Comparison of ENCODE assay signal across 24 mouse cellular contexts in the genomic region with DNA sequence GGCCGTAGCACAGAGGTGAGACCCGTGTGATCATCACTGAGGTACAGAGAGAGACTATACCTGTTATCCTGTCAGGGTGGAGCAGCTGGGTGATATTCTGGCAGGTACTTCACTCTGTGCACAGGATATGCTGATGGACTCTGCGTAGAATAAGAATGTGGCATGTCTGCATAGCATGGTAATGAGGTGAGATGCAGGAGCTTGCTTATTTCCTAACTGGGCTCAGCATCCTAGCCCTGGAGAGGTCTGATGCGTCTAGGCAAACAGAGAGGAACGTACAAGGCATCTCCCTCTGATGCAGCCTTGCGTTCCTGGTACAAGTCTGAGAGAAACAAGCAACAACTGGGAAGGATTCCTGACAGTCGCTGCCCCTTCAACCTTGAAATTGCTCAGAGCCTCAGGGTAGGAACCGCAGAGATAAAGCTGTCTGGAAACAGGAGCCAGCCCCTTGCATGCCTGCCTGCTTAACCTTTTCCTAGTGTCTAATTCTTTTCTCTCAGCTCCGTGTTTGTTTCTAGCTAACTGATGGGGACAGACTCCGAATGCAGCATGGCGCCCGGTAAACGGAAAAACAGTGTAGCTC.
DNase-seq lines count a peak whose midpoint lies in the region; ATAC-seq and TF ChIP-seq lines count a peak whose summit lies in the region.
"Had no signal": no experiment of that assay in that cellular context is flagged by ENCODE, and none has a peak within 500 bp of the region (broad histone marks: within the 10 kb centered on the region; RNA-seq: fewer than 3 reads in every experiment).

No protein-coding gene starts in this region.

- in situ Hi-C loops in Patski (cut with MboI; ENCODE audit: low pct_unique_long_range_greater_than_20kb): no loop called here

- H3K27ac ChIP-seq in embryonic facial prominence, embryonic 11.5 days (replicated peaks; ENCODE audit: low read depth, low read length): no peak overlapping the region
- no peak overlapping the region for H3K27ac ChIP-seq in embryonic facial prominence, embryonic 10.5 days (replicated peaks)
- H3K27ac ChIP-seq in midbrain, embryonic 14.5 days (replicated peaks; ENCODE audit: low read depth, low read length): peak overlapping the region; percentile 63
- H3K27ac ChIP-seq in midbrain, embryonic 11.5 days (ENCODE audit: low read depth, low read length): no peak overlapping the region
- H3K27ac ChIP-seq in midbrain, embryonic 15.5 days: peak overlapping the region; percentile 7; the same call in 1 of the 2 replicates
- H3K27ac ChIP-seq: embryonic facial prominence, embryonic 13.5 days; forebrain, embryonic 12.5 days; intestine, embryonic 15.5 days; limb, embryonic 12.5 days had no signal

- CTCF ChIA-PET in Patski (lab: Charles Lee): no interaction called here

- POLR2A ChIA-PET in Patski (lab: Charles Lee): no interaction called here

- ATAC-seq in embryonic facial prominence, embryonic 11.5 days (replicated peaks; ENCODE audit: insufficient number of reproducible peaks, low FRiP score, low TSS enrichment, low read depth): no peak
- no peak; the same call in 1 of the 2 replicates for ATAC-seq in midbrain, embryonic 14.5 days (ENCODE audit: low FRiP score, low TSS enrichment)
- ATAC-seq in midbrain, embryonic 11.5 days (ENCODE audit: low FRiP score): no peak
- no peak for ATAC-seq in Patski
- ATAC-seq in midbrain, embryonic 15.5 days (replicated peaks): peak; percentile 37; the same call in 1 of the 2 replicates
- no peak for ATAC-seq in megakaryocyte-erythroid progenitor cell, adult 5-6 weeks (replicated peaks; ENCODE audit: low FRiP score, low TSS enrichment, poor library complexity, severe bottlenecking)
- ATAC-seq: intestine, embryonic 15.5 days; liver, postnatal 0 days had no signal

- H3K4me1 ChIP-seq in embryonic facial prominence, embryonic 11.5 days (ENCODE audit: control insufficient read depth, insufficient read depth, low read length): no peaks in the 10 kb centered on the region
- no peaks in the 10 kb centered on the region for H3K4me1 ChIP-seq in embryonic facial prominence, embryonic 10.5 days
- H3K4me1 ChIP-seq in midbrain, embryonic 14.5 days (ENCODE audit: control insufficient read depth, insufficient read depth, low read length): peaks cover 21% of the 10 kb centered on the region
- peaks cover 2% of the 10 kb centered on the region; the same call in 1 of the 2 replicates for H3K4me1 ChIP-seq in midbrain, embryonic 11.5 days (ENCODE audit: control insufficient read depth, insufficient read depth, low read length)
- peaks cover 20% of the 10 kb centered on the region; the same call in 1 of the 2 replicates for H3K4me1 ChIP-seq in midbrain, embryonic 15.5 days
- H3K4me1 ChIP-seq: intestine, embryonic 15.5 days; limb, embryonic 12.5 days had no signal

- no peak overlapping the region for H3K9ac ChIP-seq in embryonic facial prominence, embryonic 11.5 days (replicated peaks; ENCODE audit: low read length)
- no peak overlapping the region for H3K9ac ChIP-seq in midbrain, embryonic 14.5 days (replicated peaks; ENCODE audit: low read length)
- no peak overlapping the region for H3K9ac ChIP-seq in midbrain, embryonic 11.5 days (ENCODE audit: low read length)
- no peak overlapping the region for H3K9ac ChIP-seq in midbrain, embryonic 15.5 days
- H3K9ac ChIP-seq: embryonic facial prominence, embryonic 13.5 days; forebrain, embryonic 12.5 days; intestine, embryonic 15.5 days; limb, embryonic 12.5 days; liver, postnatal 0 days had no signal

- H3K4me3 ChIP-seq in embryonic facial prominence, embryonic 11.5 days (ENCODE audit: low read depth, low read length): no peak overlapping the region
- H3K4me3 ChIP-seq in embryonic facial prominence, embryonic 10.5 days: no peak overlapping the region
- H3K4me3 ChIP-seq in midbrain, embryonic 14.5 days (replicated peaks; ENCODE audit: low read depth, low read length): no peak overlapping the region
- H3K4me3 ChIP-seq in midbrain, embryonic 11.5 days (ENCODE audit: low read depth, low read length): no peak overlapping the region
- no peak overlapping the region for H3K4me3 ChIP-seq in midbrain, embryonic 15.5 days
- H3K4me3 ChIP-seq: embryonic facial prominence, embryonic 13.5 days; erythroblast, embryonic 14.5 days; forebrain, embryonic 12.5 days; intestine, embryonic 15.5 days; limb, embryonic 12.5 days had no signal

- peak; percentile 4 for DNase-seq in embryonic facial prominence, embryonic 11.5 days (ENCODE audit: low spot score)
- no peak for DNase-seq in embryonic facial prominence, embryonic 10.5 days (ENCODE audit: low spot score)
- DNase-seq in midbrain, embryonic 14.5 days: peak; percentile 57
- DNase-seq in midbrain, embryonic 11.5 days (ENCODE audit: low spot score, missing footprints): no peak
- DNase-seq in Patski (ENCODE audit: low read depth, low spot score): peak; percentile 44
- DNase-seq in right cerebral cortex, postnatal 36 days (ENCODE audit: low spot score in 2 of 2): no peak
- DNase-seq: adrenal gland, postnatal 36 days; cerebellum, adult 11 months; cerebellum, adult 9-11 months; heart, postnatal 4 days; kidney, adult 8-10 months; kidney, postnatal 25 days; liver, postnatal 0 days; lung, postnatal 10 days; right cerebral cortex, postnatal 25 days; thymus, postnatal 25 days had no signal

- WGBS in embryonic facial prominence, embryonic 11.5 days: 66% methylated on average over 13 of the region's 13 CpGs
- WGBS in embryonic facial prominence, embryonic 10.5 days: 70% methylated on average over 13 of the region's 13 CpGs
- WGBS in midbrain, embryonic 14.5 days: 60% methylated on average over 13 of the region's 13 CpGs
- WGBS in midbrain, embryonic 11.5 days: 84% methylated on average over 13 of the region's 13 CpGs
- 65% methylated on average over 13 of the region's 13 CpGs for WGBS in midbrain, embryonic 15.5 days

- no peaks in the 10 kb centered on the region for H3K36me3 ChIP-seq in embryonic facial prominence, embryonic 11.5 days (replicated peaks; ENCODE audit: control insufficient read depth, insufficient read depth, low read depth, low read length)
- H3K36me3 ChIP-seq in embryonic facial prominence, embryonic 10.5 days (replicated peaks): no peaks in the 10 kb centered on the region
- H3K36me3 ChIP-seq in midbrain, embryonic 14.5 days (ENCODE audit: control insufficient read depth, insufficient read depth, low read length): no peaks in the 10 kb centered on the region
- H3K36me3 ChIP-seq in midbrain, embryonic 11.5 days (ENCODE audit: control insufficient read depth, insufficient read depth, low read length): no peaks in the 10 kb centered on the region
- H3K36me3 ChIP-seq in midbrain, embryonic 15.5 days (replicated peaks): no peaks in the 10 kb centered on the region
- H3K36me3 ChIP-seq: embryonic facial prominence, embryonic 13.5 days; forebrain, embryonic 12.5 days; intestine, embryonic 15.5 days; limb, embryonic 12.5 days had no signal

- no peaks in the 10 kb centered on the region for H3K27me3 ChIP-seq in embryonic facial prominence, embryonic 11.5 days (ENCODE audit: control insufficient read depth, insufficient read depth, low read length)
- no peaks in the 10 kb centered on the region for H3K27me3 ChIP-seq in embryonic facial prominence, embryonic 10.5 days (replicated peaks; ENCODE audit: low read depth, poor library complexity, severe bottlenecking)
- no peaks in the 10 kb centered on the region for H3K27me3 ChIP-seq in midbrain, embryonic 14.5 days (ENCODE audit: control insufficient read depth, insufficient read depth, low read length)
- no peaks in the 10 kb centered on the region for H3K27me3 ChIP-seq in midbrain, embryonic 11.5 days (ENCODE audit: control insufficient read depth, insufficient read depth, low read length)
- H3K27me3 ChIP-seq in Patski: no peaks in the 10 kb centered on the region
- no peaks in the 10 kb centered on the region for H3K27me3 ChIP-seq in midbrain, embryonic 15.5 days (replicated peaks)
- H3K27me3 ChIP-seq: forebrain, embryonic 12.5 days; intestine, embryonic 15.5 days; limb, embryonic 12.5 days had no signal

- H3K4me2 ChIP-seq in embryonic facial prominence, embryonic 11.5 days (ENCODE audit: low read depth, low read length): no peak overlapping the region
- H3K4me2 ChIP-seq in midbrain, embryonic 14.5 days (ENCODE audit: low read length): no peak overlapping the region
- H3K4me2 ChIP-seq in midbrain, embryonic 11.5 days: no peak overlapping the region
- no peak overlapping the region for H3K4me2 ChIP-seq in midbrain, embryonic 15.5 days
- H3K4me2 ChIP-seq: embryonic facial prominence, embryonic 13.5 days; forebrain, embryonic 12.5 days; intestine, embryonic 15.5 days; limb, embryonic 12.5 days; liver, embryonic 11.5 days had no signal

- no peaks in the 10 kb centered on the region for H3K9me3 ChIP-seq in embryonic facial prominence, embryonic 11.5 days (replicated peaks; ENCODE audit: control insufficient read depth, low read length)
- H3K9me3 ChIP-seq in embryonic facial prominence, embryonic 10.5 days: no peaks in the 10 kb centered on the region
- H3K9me3 ChIP-seq in midbrain, embryonic 14.5 days (ENCODE audit: control insufficient read depth, low read length): no peaks in the 10 kb centered on the region
- H3K9me3 ChIP-seq in midbrain, embryonic 11.5 days (ENCODE audit: control insufficient read depth, low read length): no peaks in the 10 kb centered on the region
- H3K9me3 ChIP-seq in midbrain, embryonic 15.5 days: no peaks in the 10 kb centered on the region
- H3K9me3 ChIP-seq: embryonic facial prominence, embryonic 13.5 days; forebrain, embryonic 12.5 days; intestine, embryonic 15.5 days; limb, embryonic 12.5 days had no signal

- no peak for TF ChIP-seq CTCF in Patski (IDR thresholded peaks at IDR 0.05)

Comparison
In these comparisons a context has a peak if more than half of its experiments do, and no peak if none do; other contexts are left out.
1. DNase-seq: peak in embryonic facial prominence, embryonic 11.5 days (single experiment), midbrain, embryonic 14.5 days (single experiment) and Patski (single experiment); none in embryonic facial prominence, embryonic 10.5 days (single experiment), midbrain, embryonic 11.5 days (single experiment) and right cerebral cortex, postnatal 36 days (0 of 2).
2. H3K27ac ChIP-seq: peak in midbrain, embryonic 14.5 days (single experiment) and midbrain, embryonic 15.5 days (single experiment); none in embryonic facial prominence, embryonic 11.5 days (single experiment), embryonic facial prominence, embryonic 10.5 days (single experiment) and midbrain, embryonic 11.5 days (single experiment).